8 mouse cellular contexts compared by ENCODE assay signal in genomic region chr2:129715671-129716070, GRCm38 (mm10). TPM values are rescaled to one million over a fixed set of nuclear protein-coding genes. Genes with fewer than 3 reads are reported as not detected.
DNase-seq lines count a peak whose midpoint lies in the region; TF ChIP-seq lines count a peak whose summit lies in the region.

No protein-coding gene starts in this region.

- H3K9ac ChIP-seq in liver, adult 2 months (ENCODE audit: low read depth, low read length), result no peak overlapping the region

- TF ChIP-seq CTCF in gastrocnemius, adult 2 months (IDR thresholded peaks at IDR 0.05), result peak; percentile 57
- TF ChIP-seq CTCF in liver, adult 2 months (IDR thresholded peaks at IDR 0.05; ENCODE audit: low read depth, low read length), result peak; percentile 85

- intact Hi-C loops in gastrocnemius, adult 2 months (cut with DNase I), result no loop called here

- no peaks in the 10 kb centered on the region for H3K4me1 ChIP-seq in liver, adult 2 months (ENCODE audit: control insufficient read depth, insufficient read depth, low read length)

- no peaks in the 10 kb centered on the region; the same call in 1 of the 2 replicates for H3K27me3 ChIP-seq in liver, adult 2 months (ENCODE audit: control insufficient read depth, insufficient read depth, low read length)

- peak; percentile 8 for DNase-seq in gastrocnemius, adult 18-20 months (ENCODE audit: low spot score)
- no peak for DNase-seq in gastrocnemius, adult 8-10 months (ENCODE audit: low spot score in 2 of 2)
- DNase-seq in 3T3-L1 (ENCODE audit: low read depth, low spot score), result peak; percentile 58
- DNase-seq in adrenal gland, adult (ENCODE audit: inconsistent age in 2 of 2, low spot score in 1 of 2), result peak; percentile 55 to 89
- peak; percentile 37 for DNase-seq in gastrocnemius, adult 2 months
- DNase-seq in liver, adult 2 months (ENCODE audit: extremely low read depth, low read depth, low spot score), result peak; percentile 19
- peak; percentile 67 for DNase-seq in ovary, postnatal 14 days (ENCODE audit: low spot score)
- no peak for DNase-seq in frontal cortex, adult 2 months (ENCODE audit: extremely low spot score in 1 of 2, low spot score in 1 of 2)

- TF ChIP-seq POLR2A in liver, adult 2 months (IDR thresholded peaks at IDR 0.05; ENCODE audit: extremely low read depth, insufficient read depth, low read length), result no peak

- no peak overlapping the region for H3K4me3 ChIP-seq in gastrocnemius, adult 2 months
- H3K4me3 ChIP-seq in liver, adult 2 months (ENCODE audit: insufficient read depth, low read depth, low read length), result no peak overlapping the region

- no peak overlapping the region for H3K27ac ChIP-seq in gastrocnemius, adult 2 months
- H3K27ac ChIP-seq in liver, adult 2 months (replicated peaks; ENCODE audit: insufficient read depth, low read depth, low read length), result no peak overlapping the region

- 11% methylated on average over 10 of the region's 10 CpGs for WGBS in liver, adult 2 months

- H3K36me3 ChIP-seq in liver, adult 2 months (ENCODE audit: control insufficient read depth, insufficient read depth, low read length), result no peaks in the 10 kb centered on the region

- no peaks in the 10 kb centered on the region for H3K79me2 ChIP-seq in liver, adult 2 months (ENCODE audit: control insufficient read depth, insufficient read depth, low read length)

RNA-seq across cellular contexts. Expression of gene Pdyn, which starts 16.0 kb away (rescaled TPM):
- total RNA-seq in gastrocnemius, adult 18-20 months (2021), result not detected
- total RNA-seq in gastrocnemius, adult 8-10 months (2022), result not detected
- not detected for total RNA-seq in gastrocnemius, adult 2 months (2021)
- total RNA-seq in liver, adult 2 months (2014; rRNA removed), result not detected in 2 replicates
- not detected in 2 replicates for polyA plus RNA-seq in liver, adult 2 months (2012; rRNA removed)
- 10.3 and 12.7 TPM in 2 replicates for polyA plus RNA-seq in frontal cortex, adult 2 months (2012; rRNA removed)

Comparison
In these comparisons a context has a peak if more than half of its experiments do, and no peak if none do; other contexts are left out.
1. DNase-seq: peak in gastrocnemius, adult 18-20 months (single experiment), 3T3-L1 (single experiment), adrenal gland, adult (2 of 2), gastrocnemius, adult 2 months (single experiment), liver, adult 2 months (single experiment) and ovary, postnatal 14 days (single experiment); none in gastrocnemius, adult 8-10 months (0 of 2) and frontal cortex, adult 2 months (0 of 2).